Mouse (Mus musculus): Measurements from ENCODE around the gene Mfsd6l. TPM values are rescaled to one million over a fixed set of nuclear protein-coding genes. Genes with fewer than 3 reads are reported as not detected.

Mfsd6l gene
- polyA plus RNA-seq (2015; fragmentation: Nextera tagmentation; extraction: Ambion mirVana) = 4.3 and 4.7 TPM in 2 replicates

GRCm38 (mm10) chr11:68555918-68556584 lies at the start of gene Mfsd6l:
Gene Mfsd6l, plus strand, starts transcription at chr11:68556186.
- Histone ChIP-seq H3K27me3 (ENCODE audit: insufficient read depth, low read length) (no peaks in the 10 kb centered on the region), H3K27ac (no peak within 1 kb of the TSS), H3K4me1 (replicated peaks; ENCODE audit: insufficient read depth, low read length) (0 out of 2 replicates have a peak, but pooled peaks cover 3% of the 10 kb centered on the region), H3K9me3 (replicated peaks; ENCODE audit: low read length) (no peaks in the 10 kb centered on the region), H3K4me2 (ENCODE audit: low read length) (peak within 1 kb of the TSS; percentile 54), H3K36me3 (ENCODE audit: insufficient read depth, low read length) (no peaks in the 10 kb centered on the region), H3K4me3 (replicated peaks; ENCODE audit: low read depth, low read length) (peak within 1 kb of the TSS; percentile 30), H3K9ac (ENCODE audit: low read depth, low read length) (0 out of 2 replicates have a peak within 1 kb of the TSS, but pooled peaks have one; percentile 49)
- peak; percentile 77 for TF ChIP-seq CTCF (IDR thresholded peaks at IDR 0.05; ENCODE audit: low read depth)
- ATAC-seq (replicated peaks; ENCODE audit: low FRiP score, low read depth) (peak; percentile 73), DNase-seq (ENCODE audit: low spot score) (no peak)
- WGBS = 13% methylated on average over 36 of the region's 37 CpGs

GRCm38 (mm10) chr11:68507246-68507645 lies 48.7 kb upstream of the Mfsd6l start:
- no peaks in the 10 kb centered on the region for H3K36me3 ChIP-seq (ENCODE audit: insufficient read depth, low read length)
- H3K4me3 ChIP-seq (replicated peaks; ENCODE audit: low read depth, low read length) = no peak overlapping the region
- DNase-seq (ENCODE audit: low spot score) (no peak), ATAC-seq (replicated peaks; ENCODE audit: low FRiP score, low read depth) (no peak)
- H3K9me3 ChIP-seq (replicated peaks; ENCODE audit: low read length) = no peaks in the 10 kb centered on the region
- no peaks in the 10 kb centered on the region for H3K27me3 ChIP-seq (ENCODE audit: insufficient read depth, low read length)
- H3K27ac ChIP-seq = no peak overlapping the region
- no peak overlapping the region for H3K4me2 ChIP-seq (ENCODE audit: low read length)
- no peak overlapping the region for H3K9ac ChIP-seq (ENCODE audit: low read depth, low read length)
- H3K4me1 ChIP-seq (replicated peaks; ENCODE audit: insufficient read depth, low read length) = no peaks in the 10 kb centered on the region
- 70% methylated on average over 7 of the region's 7 CpGs for WGBS
- no peak for TF ChIP-seq CTCF (IDR thresholded peaks at IDR 0.05; ENCODE audit: low read depth)

GRCm38 (mm10) chr11:68508619-68509018 lies 47.4 kb upstream of the Mfsd6l start:
- DNase-seq (ENCODE audit: low spot score) (no peak), ATAC-seq (replicated peaks; ENCODE audit: low FRiP score, low read depth) (no peak)
- Histone ChIP-seq H3K4me2 (ENCODE audit: low read length) (no peak overlapping the region), H3K36me3 (ENCODE audit: insufficient read depth, low read length) (no peaks in the 10 kb centered on the region), H3K9me3 (replicated peaks; ENCODE audit: low read length) (no peaks in the 10 kb centered on the region), H3K4me3 (replicated peaks; ENCODE audit: low read depth, low read length) (no peak overlapping the region), H3K4me1 (replicated peaks; ENCODE audit: insufficient read depth, low read length) (no peaks in the 10 kb centered on the region), H3K27ac (no peak overlapping the region), H3K27me3 (ENCODE audit: insufficient read depth, low read length) (no peaks in the 10 kb centered on the region), H3K9ac (ENCODE audit: low read depth, low read length) (no peak overlapping the region)
- no peak for TF ChIP-seq CTCF (IDR thresholded peaks at IDR 0.05; ENCODE audit: low read depth)
- 57% methylated on average over 5 of the region's 5 CpGs for WGBS

- DNase-seq (ENCODE audit: low spot score) = no peak
- Histone ChIP-seq H3K27me3 (ENCODE audit: insufficient read depth, low read length) (no peaks in the 10 kb centered on the region), H3K9me3 (replicated peaks; ENCODE audit: low read length) (no peaks in the 10 kb centered on the region), H3K4me1 (replicated peaks; ENCODE audit: insufficient read depth, low read length) (no peaks in the 10 kb centered on the region), H3K36me3 (ENCODE audit: insufficient read depth, low read length) (no peaks in the 10 kb centered on the region), H3K9ac (ENCODE audit: low read depth, low read length) (no peak overlapping the region), H3K27ac (no peak overlapping the region), H3K4me2 (ENCODE audit: low read length) (no peak overlapping the region), H3K4me3 (replicated peaks; ENCODE audit: low read depth, low read length) (no peak overlapping the region)
- WGBS = 63% methylated on average over 2 of the region's 2 CpGs
- no peak for TF ChIP-seq CTCF (IDR thresholded peaks at IDR 0.05; ENCODE audit: low read depth)
- no peak for ATAC-seq (replicated peaks; ENCODE audit: low FRiP score, low read depth)
Measured at GRCm38 (mm10) chr11:68509194-68509593, 46.8 kb upstream of the Mfsd6l start.

GRCm38 (mm10) chr11:68513969-68514368 lies 42.0 kb upstream of the Mfsd6l start:
- ATAC-seq (replicated peaks; ENCODE audit: low FRiP score, low read depth) = no peak
- TF ChIP-seq CTCF (IDR thresholded peaks at IDR 0.05; ENCODE audit: low read depth) = no peak
- DNase-seq (ENCODE audit: low spot score) = peak; percentile 28
- Histone ChIP-seq H3K4me1 (replicated peaks; ENCODE audit: insufficient read depth, low read length) (no peaks in the 10 kb centered on the region), H3K9me3 (replicated peaks; ENCODE audit: low read length) (no peaks in the 10 kb centered on the region), H3K4me3 (replicated peaks; ENCODE audit: low read depth, low read length) (no peak overlapping the region), H3K36me3 (ENCODE audit: insufficient read depth, low read length) (no peaks in the 10 kb centered on the region), H3K27ac (no peak overlapping the region), H3K4me2 (ENCODE audit: low read length) (no peak overlapping the region), H3K9ac (ENCODE audit: low read depth, low read length) (no peak overlapping the region), H3K27me3 (ENCODE audit: insufficient read depth, low read length) (no peaks in the 10 kb centered on the region)
- 26% methylated on average over 3 of the region's 3 CpGs for WGBS

- H3K4me3 ChIP-seq (replicated peaks; ENCODE audit: low read depth, low read length) = no peak overlapping the region
Measured at GRCm38 (mm10) chr11:68519362-68519761, 36.6 kb upstream of the Mfsd6l start.

More at GRCm38 (mm10) chr11:68519362-68519761, 36.6 kb upstream of the Mfsd6l start:
- no peaks in the 10 kb centered on the region for H3K9me3 ChIP-seq (replicated peaks; ENCODE audit: low read length)
- H3K27ac ChIP-seq = no peak overlapping the region
- H3K4me2 ChIP-seq (ENCODE audit: low read length) = no peak overlapping the region
- no peak for ATAC-seq (replicated peaks; ENCODE audit: low FRiP score, low read depth)
- no peak for DNase-seq (ENCODE audit: low spot score)
- H3K4me1 ChIP-seq (replicated peaks; ENCODE audit: insufficient read depth, low read length) = no peaks in the 10 kb centered on the region
- H3K9ac ChIP-seq (ENCODE audit: low read depth, low read length) = no peak overlapping the region
- H3K36me3 ChIP-seq (ENCODE audit: insufficient read depth, low read length) = no peaks in the 10 kb centered on the region
- TF ChIP-seq CTCF (IDR thresholded peaks at IDR 0.05; ENCODE audit: low read depth) = no peak
- H3K27me3 ChIP-seq (ENCODE audit: insufficient read depth, low read length) = no peaks in the 10 kb centered on the region
- 89% methylated on average over 4 of the region's 4 CpGs for WGBS

Measured in kidney, postnatal 0 days (tissue).